Mouse (Mus musculus) thymus, postnatal 10 days (tissue): Measurements from ENCODE around the gene Fip1l1.

Experiments
- DNase-seq, 2 experiments: peaks; one replicate each; pipeline ENCODE4 v3.0.0; 2021; ENCODE audit warnings: low spot score in 2 of 2

Gene Fip1l1

GRCm38 (mm10) chr5:74613491-74614151, 78.4 kb downstream of the Fip1l1 start:
- DNase-seq: no peak

GRCm38 (mm10) chr5:74617816-74618572, 82.7 kb downstream of the Fip1l1 start:
- DNase-seq: no peak

- DNase-seq: peak in 1 of 2 experiments; percentile 22
Measured at GRCm38 (mm10) chr5:74618573-74619059, 83.4 kb downstream of the Fip1l1 start.

- DNase-seq: no peak
Measured at GRCm38 (mm10) chr5:74621691-74622470, 86.6 kb downstream of the Fip1l1 start.

GRCm38 (mm10) chr5:74623316-74624000, 88.2 kb downstream of the Fip1l1 start:
- no peak for DNase-seq

- DNase-seq: no peak
Measured at GRCm38 (mm10) chr5:74624385-74624784, 89.1 kb downstream of the Fip1l1 start.

- DNase-seq: no peak
Measured at GRCm38 (mm10) chr5:74628001-74628400, 92.8 kb downstream of the Fip1l1 start.

GRCm38 (mm10) chr5:74632369-74633114, 97.3 kb downstream of the Fip1l1 start:
- no peak for DNase-seq

- no peak for DNase-seq
Measured at GRCm38 (mm10) chr5:74633453-74633852, 98.2 kb downstream of the Fip1l1 start.

- no peak for DNase-seq
Measured at GRCm38 (mm10) chr5:74634391-74634790, 99.1 kb downstream of the Fip1l1 start.

GRCm38 (mm10) chr5:74639516-74639915, 104.3 kb downstream of the Fip1l1 start:
- no peak for DNase-seq

GRCm38 (mm10) chr5:74640504-74640903, 105.3 kb downstream of the Fip1l1 start:
- no peak for DNase-seq

- DNase-seq: peak in 1 of 2 experiments; percentile 22
Measured at GRCm38 (mm10) chr5:74641000-74641399, 105.8 kb downstream of the Fip1l1 start.

- DNase-seq: no peak
Measured at GRCm38 (mm10) chr5:74642291-74642690, 107.0 kb downstream of the Fip1l1 start.

GRCm38 (mm10) chr5:74647584-74647984, 112.3 kb downstream of the Fip1l1 start:
- no peak for DNase-seq

- DNase-seq: no peak
Measured at GRCm38 (mm10) chr5:74648216-74648615, 113.0 kb downstream of the Fip1l1 start.
